Mouse (Mus musculus): ENCODE measurements around the gene Rbm5.

DNA sequence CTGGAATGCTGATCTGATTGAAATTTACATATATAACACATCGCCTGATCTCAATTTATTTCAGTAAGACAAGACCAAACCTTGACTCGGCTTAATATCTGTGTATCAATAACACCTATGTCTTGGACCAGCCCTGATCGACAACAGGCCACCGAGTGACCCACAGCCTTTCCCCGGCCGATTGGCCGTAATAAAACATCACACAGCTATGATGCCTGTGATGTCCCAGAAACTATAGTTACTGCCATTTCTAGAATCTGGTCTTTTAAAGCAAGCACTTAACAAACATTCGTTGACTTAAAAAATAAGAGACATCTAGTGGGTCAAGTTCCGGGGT is 791 bp downstream of the Rbm5 start:
- TF ChIP-seq CTCF (IDR thresholded peaks at IDR 0.05; ENCODE audit: borderline replicate concordance, control insufficient read depth, extremely low read depth, insufficient read depth, low read length, poor library complexity) (no peak), POLR2A (IDR thresholded peaks at IDR 0.05; ENCODE audit: control insufficient read depth, extremely low read depth, insufficient read depth, low read length, poor library complexity) (no peak)
